Mouse (Mus musculus): ENCODE data around the gene Crb2. TPM values are rescaled to one million over a fixed set of nuclear protein-coding genes. Genes with fewer than 3 reads are reported as not detected.

Crb2 gene
- polyA plus RNA-seq, 1 experiment from 2014 or later, result 1.5 TPM

DNA sequence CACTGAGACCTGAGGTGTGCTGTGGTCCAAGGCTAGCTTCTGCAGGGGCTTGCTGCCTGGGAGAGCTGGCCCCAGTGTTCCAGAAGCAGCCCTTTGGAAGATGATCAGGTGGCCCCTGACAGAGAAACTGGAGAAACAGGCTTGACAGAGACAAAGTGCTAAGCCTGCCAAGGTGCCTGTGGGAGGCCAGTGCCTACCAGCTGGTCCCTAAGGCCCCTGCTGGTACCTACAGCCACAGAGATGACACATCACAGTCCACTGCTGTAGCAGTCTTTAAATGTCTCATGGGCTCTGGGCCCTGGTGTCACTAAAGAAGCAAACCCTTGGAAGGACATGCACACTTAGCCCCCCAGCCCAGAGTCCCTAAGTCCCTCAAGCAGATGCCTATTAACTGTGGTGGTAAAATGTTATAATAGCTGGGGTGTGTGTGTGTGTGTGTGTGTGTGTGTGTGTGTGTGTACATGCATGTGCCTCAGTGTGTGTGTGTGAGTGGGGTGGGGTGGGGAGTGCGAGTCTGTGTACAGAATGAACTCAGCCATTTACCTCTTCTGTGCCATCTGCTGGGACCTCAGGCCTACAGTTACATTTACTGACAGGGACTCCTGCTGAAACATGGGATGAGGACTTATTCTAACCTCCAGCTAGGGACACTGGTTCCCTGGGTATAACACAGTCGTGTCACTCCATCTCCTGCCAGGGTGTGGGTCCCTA is 19.7 kb upstream of the Crb2 start:
- WGBS (ENCODE audit: insufficient replicate concordance), result 61% methylated on average over 2 of the region's 2 CpGs

DNA sequence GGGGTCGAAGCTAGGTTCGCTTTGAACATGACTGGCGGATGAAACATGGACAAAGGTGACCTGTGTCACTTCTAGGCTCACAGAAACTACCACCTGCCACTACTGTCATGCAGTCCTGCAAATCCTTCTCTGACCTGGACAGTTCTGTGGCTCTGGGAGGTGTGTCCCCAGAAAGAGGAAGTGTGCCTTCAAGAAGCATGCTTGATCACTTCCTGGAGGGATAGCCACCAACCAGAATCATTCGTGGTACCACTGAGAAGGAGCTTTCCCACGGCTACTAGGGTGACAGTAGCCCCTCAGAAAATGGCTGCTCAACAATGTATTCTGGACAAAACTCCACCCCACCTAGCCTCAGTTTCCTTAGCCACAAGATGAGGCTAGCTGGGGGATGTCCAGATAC is 19.0 kb upstream of the Crb2 start:
- H3K4me3 ChIP-seq, result no peak overlapping the region
- H3K27me3 ChIP-seq (replicated peaks), result peaks cover 9% of the 10 kb centered on the region
- WGBS (ENCODE audit: insufficient replicate concordance), result 49% methylated on average over 5 of the region's 5 CpGs
- H3K36me3 ChIP-seq, result no peaks in the 10 kb centered on the region
- no peaks in the 10 kb centered on the region for H3K9me3 ChIP-seq (replicated peaks)
- no peak overlapping the region for H3K9ac ChIP-seq
- ATAC-seq, result no peak
- no peaks in the 10 kb centered on the region; the same call in 1 of the 2 replicates for H3K4me1 ChIP-seq
- no peak overlapping the region for H3K27ac ChIP-seq
- no peak overlapping the region for H3K4me2 ChIP-seq

More for the DNA sequence above, 19.7 kb upstream of the Crb2 start:
- no peak for ATAC-seq
- H3K9me3 ChIP-seq (replicated peaks), result no peaks in the 10 kb centered on the region
- no peak overlapping the region for H3K4me3 ChIP-seq
- peaks cover 9% of the 10 kb centered on the region; the same call in 1 of the 2 replicates for H3K27me3 ChIP-seq (replicated peaks)
- H3K27ac ChIP-seq, result no peak overlapping the region
- H3K4me2 ChIP-seq, result no peak overlapping the region
- no peaks in the 10 kb centered on the region for H3K36me3 ChIP-seq
- no peaks in the 10 kb centered on the region; the same call in 1 of the 2 replicates for H3K4me1 ChIP-seq
- no peak overlapping the region for H3K9ac ChIP-seq

DNA sequence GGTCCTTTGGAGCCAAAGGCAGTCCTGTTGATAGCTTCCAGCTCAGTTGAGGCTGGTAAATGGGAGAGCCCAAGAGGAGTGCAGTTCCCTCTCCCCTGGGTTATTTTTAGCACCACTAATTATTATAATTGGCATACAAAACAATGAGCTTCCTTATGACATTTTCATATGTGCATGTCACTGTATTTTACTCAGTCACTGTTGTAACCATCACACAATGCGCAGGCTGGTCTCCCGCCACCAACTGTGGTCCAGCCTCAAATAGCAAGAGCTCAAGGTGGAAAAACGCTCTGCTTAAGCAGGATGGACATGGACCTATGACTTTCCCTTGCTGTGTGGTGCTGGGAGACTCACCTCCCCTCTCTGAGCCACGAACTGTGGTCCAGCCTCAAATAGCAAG is 18.3 kb upstream of the Crb2 start:
- ATAC-seq, result no peak
- Histone ChIP-seq H3K36me3 (no peaks in the 10 kb centered on the region), H3K9me3 (replicated peaks) (no peaks in the 10 kb centered on the region), H3K27ac (no peak overlapping the region), H3K4me2 (no peak overlapping the region), H3K4me3 (no peak overlapping the region), H3K4me1 (no peaks in the 10 kb centered on the region; the same call in 1 of the 2 replicates), H3K27me3 (replicated peaks) (peaks cover 9% of the 10 kb centered on the region), H3K9ac (no peak overlapping the region)
- WGBS (ENCODE audit: insufficient replicate concordance), result 67% methylated on average over 4 of the region's 4 CpGs

DNA sequence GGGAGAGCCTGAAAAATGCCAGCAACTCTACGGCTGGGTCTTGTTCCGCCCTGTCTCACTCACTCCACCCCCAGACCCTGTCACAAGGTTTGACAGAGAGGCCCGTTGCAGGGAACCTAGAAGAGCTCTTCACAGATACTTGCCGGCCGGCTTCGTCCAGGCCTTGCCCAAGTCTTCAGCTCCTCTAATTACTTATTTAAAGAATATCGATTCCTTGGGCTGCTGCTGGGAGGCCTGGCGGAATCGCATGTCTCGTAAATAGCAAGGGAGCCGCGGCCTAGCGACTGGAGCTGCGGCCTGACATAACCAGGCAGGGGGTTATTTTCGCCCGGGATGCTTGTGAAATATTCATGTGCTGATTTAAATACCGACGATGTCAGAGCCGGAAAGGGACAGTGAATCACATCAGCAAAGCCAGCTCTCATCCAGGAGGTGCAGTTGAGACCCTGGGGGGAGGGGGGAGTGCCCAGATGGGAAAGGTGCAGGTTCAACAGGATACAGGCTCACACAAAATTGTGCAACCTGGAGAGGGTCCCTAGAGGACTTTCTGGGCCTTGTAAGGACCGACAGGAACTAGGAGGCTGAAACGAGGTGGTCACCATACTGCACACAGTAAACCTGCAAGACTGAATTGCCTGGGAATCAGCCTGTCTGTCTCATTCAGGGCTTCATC is 17.6 kb upstream of the Crb2 start:
- H3K4me1 ChIP-seq, result no peaks in the 10 kb centered on the region; the same call in 1 of the 2 replicates
- no peaks in the 10 kb centered on the region for H3K36me3 ChIP-seq
- 35% methylated on average over 21 of the region's 21 CpGs for WGBS (ENCODE audit: insufficient replicate concordance)
- peaks cover 7% of the 10 kb centered on the region for H3K27me3 ChIP-seq (replicated peaks)
- no peak overlapping the region for H3K9ac ChIP-seq
- H3K4me2 ChIP-seq, result no peak overlapping the region
- H3K9me3 ChIP-seq (replicated peaks), result no peaks in the 10 kb centered on the region
- H3K4me3 ChIP-seq, result no peak overlapping the region
- no peak overlapping the region for H3K27ac ChIP-seq
- ATAC-seq, result no peak

DNA sequence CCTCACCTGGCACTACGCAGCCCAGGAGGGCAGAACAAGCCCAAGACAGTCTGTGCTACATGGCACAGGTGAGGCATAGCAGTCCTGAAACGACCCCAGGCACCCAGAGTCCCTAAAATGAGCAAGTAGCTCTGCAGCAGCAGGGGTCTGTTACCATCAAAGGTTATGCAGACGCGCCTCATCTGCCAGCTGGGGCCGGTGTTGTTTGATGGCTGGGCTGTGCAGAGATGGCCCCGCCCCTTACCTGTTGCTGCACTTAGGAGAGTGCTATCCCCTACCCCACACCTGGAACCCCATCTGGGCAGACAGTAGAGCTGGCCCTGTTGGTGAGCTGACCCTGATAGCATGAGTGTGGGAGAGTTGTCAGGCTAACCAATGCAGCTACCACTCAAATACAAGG is 15.4 kb upstream of the Crb2 start:
- Histone ChIP-seq H3K4me1 (peaks cover 5% of the 10 kb centered on the region; the same call in 1 of the 2 replicates), H3K27ac (no peak overlapping the region), H3K4me3 (no peak overlapping the region), H3K9ac (no peak overlapping the region), H3K27me3 (replicated peaks) (peaks cover 15% of the 10 kb centered on the region; the same call in 1 of the 2 replicates), H3K9me3 (replicated peaks) (no peaks in the 10 kb centered on the region), H3K36me3 (no peaks in the 10 kb centered on the region), H3K4me2 (no peak overlapping the region)
- 49% methylated on average over 6 of the region's 6 CpGs for WGBS (ENCODE audit: insufficient replicate concordance)
- ATAC-seq, result no peak

DNA sequence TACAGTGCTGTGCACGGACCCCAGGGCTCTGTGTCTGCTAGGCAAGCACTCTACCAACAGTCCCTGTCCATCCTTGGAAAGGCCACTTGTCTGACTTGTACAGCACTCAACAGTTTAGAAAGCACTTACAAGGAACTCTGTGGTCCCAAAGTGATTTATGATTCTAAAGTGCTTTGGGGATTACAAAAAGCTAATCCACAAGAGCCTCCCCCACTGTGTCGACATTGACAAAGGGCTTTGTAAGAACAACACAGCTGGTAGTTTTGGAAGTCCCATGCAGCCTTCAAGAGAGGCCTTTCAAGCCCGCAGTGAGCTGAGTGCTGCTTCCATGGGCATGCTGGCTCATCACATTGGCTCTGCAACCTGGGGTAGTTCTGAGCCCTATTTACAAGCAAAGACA is 12.4 kb upstream of the Crb2 start:
- no peak overlapping the region for H3K4me2 ChIP-seq
- peaks cover 11% of the 10 kb centered on the region; the same call in 1 of the 2 replicates for H3K4me1 ChIP-seq
- ATAC-seq, result no peak
- peaks cover 38% of the 10 kb centered on the region for H3K27me3 ChIP-seq (replicated peaks)
- no peak overlapping the region for H3K27ac ChIP-seq
- H3K9me3 ChIP-seq (replicated peaks), result no peaks in the 10 kb centered on the region
- 44% methylated on average over 3 of the region's 3 CpGs for WGBS (ENCODE audit: insufficient replicate concordance)
- H3K4me3 ChIP-seq, result no peak overlapping the region
- H3K9ac ChIP-seq, result no peak overlapping the region
- no peaks in the 10 kb centered on the region for H3K36me3 ChIP-seq

DNA sequence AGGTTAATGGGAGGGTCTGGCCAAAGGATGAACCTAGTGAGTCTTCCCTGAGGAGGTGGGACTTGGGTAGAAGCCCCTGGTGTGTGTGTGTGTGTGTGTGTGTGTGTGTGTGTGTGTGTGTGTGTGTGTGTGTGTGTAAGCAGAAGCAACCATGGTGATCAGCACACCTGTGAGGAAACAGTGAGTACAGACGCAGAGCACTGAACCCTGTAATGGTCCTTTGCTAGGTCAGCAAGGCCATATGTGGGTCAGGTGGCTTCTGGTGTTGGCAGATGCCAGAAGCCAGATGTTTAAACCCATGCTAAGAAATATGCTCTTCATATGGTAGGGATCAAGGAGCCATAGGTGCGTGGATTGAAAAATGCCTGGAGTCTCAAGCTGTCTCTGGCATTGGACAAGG is 11.5 kb upstream of the Crb2 start:
- no peak overlapping the region for H3K4me3 ChIP-seq
- H3K36me3 ChIP-seq, result no peaks in the 10 kb centered on the region
- no peak overlapping the region for H3K27ac ChIP-seq
- no peaks in the 10 kb centered on the region for H3K9me3 ChIP-seq (replicated peaks)
- no peak for ATAC-seq
- H3K4me2 ChIP-seq, result no peak overlapping the region
- peaks cover 11% of the 10 kb centered on the region; the same call in 1 of the 2 replicates for H3K4me1 ChIP-seq
- WGBS (ENCODE audit: insufficient replicate concordance), result 64% methylated on average over 2 of the region's 2 CpGs
- no peak overlapping the region for H3K9ac ChIP-seq
- H3K27me3 ChIP-seq (replicated peaks), result peaks cover 45% of the 10 kb centered on the region

DNA sequence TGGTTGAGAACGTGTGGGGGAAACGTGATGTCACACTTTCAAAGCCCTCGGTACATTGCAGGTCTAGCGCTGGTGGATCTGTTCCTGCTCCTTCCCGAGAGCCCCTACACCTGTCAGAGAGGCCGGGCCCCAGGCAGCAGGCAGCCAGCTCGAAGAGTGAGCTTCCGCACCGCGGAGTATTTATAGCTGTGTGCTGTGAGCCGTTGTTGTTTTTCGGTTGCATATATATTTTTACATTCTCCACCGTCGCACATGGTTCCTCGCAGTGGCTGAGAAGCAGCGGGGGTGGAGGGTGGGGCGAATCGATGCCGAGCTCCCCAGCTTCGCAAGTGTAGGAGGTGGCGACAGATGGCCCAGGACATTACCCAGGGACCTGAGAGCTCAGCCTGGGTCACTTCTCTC is 11.0 kb upstream of the Crb2 start:
- 24% methylated on average over 21 of the region's 21 CpGs for WGBS (ENCODE audit: insufficient replicate concordance)
- ATAC-seq, result 0 out of 2 replicates have a peak, but pooled peaks have one; percentile 19
- peak overlapping the region; percentile 19 for H3K4me2 ChIP-seq
- H3K9me3 ChIP-seq (replicated peaks), result no peaks in the 10 kb centered on the region
- H3K36me3 ChIP-seq, result no peaks in the 10 kb centered on the region
- peaks cover 45% of the 10 kb centered on the region for H3K27me3 ChIP-seq (replicated peaks)
- no peak overlapping the region for H3K9ac ChIP-seq
- no peak overlapping the region for H3K4me3 ChIP-seq
- H3K27ac ChIP-seq, result no peak overlapping the region
- H3K4me1 ChIP-seq, result peaks cover 11% of the 10 kb centered on the region; the same call in 1 of the 2 replicates

DNA sequence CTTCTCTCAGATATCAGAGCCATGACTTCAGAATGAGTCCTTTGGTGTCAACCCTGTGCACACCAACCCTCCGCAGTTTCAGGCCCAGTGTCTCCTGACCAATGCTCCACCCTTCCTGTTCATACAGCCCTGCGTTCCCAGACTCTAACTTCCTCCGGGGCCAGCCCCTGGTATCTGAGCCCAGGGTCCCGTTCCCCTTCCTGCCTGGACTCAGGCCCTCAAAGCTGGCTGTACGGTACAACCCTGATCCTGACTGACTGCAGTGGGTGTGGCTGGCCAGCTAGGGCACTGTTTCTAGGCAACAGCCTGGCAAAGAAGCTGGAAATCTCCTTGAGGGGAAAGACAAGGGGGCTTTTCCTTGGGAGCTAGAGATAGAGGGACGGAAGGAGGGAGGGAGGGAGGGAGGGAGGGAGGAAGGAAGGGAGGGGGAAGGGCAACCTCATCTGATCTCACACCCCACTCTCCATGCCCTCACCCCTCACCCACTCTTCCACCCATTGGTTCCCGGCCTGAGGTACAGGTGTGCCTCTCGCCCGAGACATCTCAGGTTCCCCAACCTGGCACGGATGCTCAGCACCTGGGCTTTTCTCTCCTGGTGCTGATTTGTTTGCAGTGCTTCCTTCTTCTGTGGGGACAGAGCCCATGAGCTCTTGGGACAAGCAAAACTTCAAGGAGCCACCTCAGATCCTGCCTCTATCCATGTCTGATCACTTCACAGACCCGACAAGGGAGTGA is 9.9 kb upstream of the Crb2 start:
- Histone ChIP-seq H3K9ac (no peak overlapping the region), H3K27me3 (replicated peaks) (peaks cover 41% of the 10 kb centered on the region), H3K4me2 (no peak overlapping the region), H3K9me3 (replicated peaks) (no peaks in the 10 kb centered on the region), H3K27ac (no peak overlapping the region), H3K4me3 (no peak overlapping the region), H3K36me3 (no peaks in the 10 kb centered on the region), H3K4me1 (peaks cover 13% of the 10 kb centered on the region)
- 35% methylated on average over 11 of the region's 11 CpGs for WGBS (ENCODE audit: insufficient replicate concordance)
- 0 out of 2 replicates have a peak, but pooled peaks have one; percentile 10 for ATAC-seq

DNA sequence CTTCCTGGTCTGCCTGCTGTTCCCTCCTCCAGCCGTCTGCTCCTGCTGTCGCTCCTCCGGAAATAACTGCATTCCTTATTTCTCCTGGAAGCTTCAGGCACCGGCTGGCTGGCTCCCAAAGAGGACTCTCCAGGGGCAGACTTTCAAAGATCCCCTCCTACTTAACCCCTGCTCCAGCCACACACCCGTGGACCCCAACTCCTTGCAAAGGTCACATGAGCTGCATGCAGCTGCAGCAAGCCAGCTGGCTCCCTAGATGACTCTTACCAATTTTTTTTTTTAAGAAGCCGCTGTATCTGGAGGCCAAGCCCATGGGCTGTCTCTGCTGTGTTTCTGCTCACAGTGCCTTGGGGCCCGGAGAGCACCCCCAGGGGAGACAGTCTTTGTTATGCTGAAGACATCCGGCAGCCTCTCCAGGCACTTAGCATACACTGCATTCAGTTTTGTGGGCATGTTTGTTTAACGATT is 8.9 kb upstream of the Crb2 start:
- WGBS (ENCODE audit: insufficient replicate concordance), result 42% methylated on average over 9 of the region's 9 CpGs
- Histone ChIP-seq H3K36me3 (no peaks in the 10 kb centered on the region), H3K4me3 (no peak overlapping the region), H3K9ac (no peak overlapping the region), H3K9me3 (replicated peaks) (no peaks in the 10 kb centered on the region), H3K27ac (no peak overlapping the region), H3K4me2 (no peak overlapping the region), H3K4me1 (peaks cover 18% of the 10 kb centered on the region), H3K27me3 (replicated peaks) (peaks cover 41% of the 10 kb centered on the region)
- no peak for ATAC-seq

DNA sequence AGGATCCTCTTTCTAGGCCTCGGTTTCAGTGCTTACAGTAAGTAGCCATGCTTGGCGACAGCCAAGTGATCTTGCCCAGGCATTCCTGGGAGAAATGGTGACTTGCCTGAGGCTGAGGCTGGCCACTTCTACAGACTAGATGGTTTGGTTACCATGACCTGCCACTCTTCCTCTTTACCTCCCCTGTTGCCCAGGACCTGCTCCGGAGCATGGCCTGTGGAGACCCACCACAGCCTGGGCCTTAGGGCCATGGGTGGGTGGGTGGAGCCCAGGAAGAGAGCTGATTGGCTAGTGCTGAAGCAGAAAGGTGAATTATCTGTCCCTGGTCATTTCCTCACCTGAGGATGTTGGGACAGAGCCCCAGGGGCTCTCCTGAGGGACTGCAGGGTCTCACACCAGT is 8.3 kb upstream of the Crb2 start:
- H3K27ac ChIP-seq, result no peak overlapping the region
- no peak overlapping the region for H3K4me3 ChIP-seq
- no peak overlapping the region for H3K9ac ChIP-seq
- no peaks in the 10 kb centered on the region for H3K36me3 ChIP-seq
- H3K9me3 ChIP-seq (replicated peaks), result no peaks in the 10 kb centered on the region
- no peak for ATAC-seq
- H3K4me2 ChIP-seq, result no peak overlapping the region
- H3K27me3 ChIP-seq (replicated peaks), result peaks cover 44% of the 10 kb centered on the region
- H3K4me1 ChIP-seq, result peaks cover 18% of the 10 kb centered on the region
- 63% methylated on average over 3 of the region's 3 CpGs for WGBS (ENCODE audit: insufficient replicate concordance)

DNA sequence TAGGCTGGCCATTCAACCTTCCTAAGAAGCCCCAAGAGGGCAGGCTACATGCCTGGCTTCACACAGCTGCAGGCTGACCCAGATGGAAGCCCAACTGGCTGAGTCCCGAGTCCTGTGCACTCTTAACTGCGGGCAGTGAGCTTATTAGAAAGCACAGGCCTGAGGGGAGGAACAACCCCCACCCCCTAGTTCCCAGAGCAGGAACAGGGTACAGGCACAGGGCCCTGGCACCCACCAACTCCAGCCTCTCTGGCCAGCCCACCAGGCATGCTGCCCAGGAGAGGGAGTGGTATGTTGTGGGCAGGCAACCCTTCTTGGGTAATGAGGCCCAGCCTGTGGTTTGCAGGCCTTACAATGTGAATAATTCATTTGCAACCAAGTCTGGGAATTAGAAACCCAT is 7.1 kb upstream of the Crb2 start:
- H3K27me3 ChIP-seq (replicated peaks), result peaks cover 52% of the 10 kb centered on the region
- peaks cover 18% of the 10 kb centered on the region for H3K4me1 ChIP-seq
- 63% methylated on average over 2 of the region's 2 CpGs for WGBS (ENCODE audit: insufficient replicate concordance)
- H3K27ac ChIP-seq, result no peak overlapping the region
- no peak for ATAC-seq
- H3K9ac ChIP-seq, result no peak overlapping the region
- H3K36me3 ChIP-seq, result no peaks in the 10 kb centered on the region
- H3K4me2 ChIP-seq, result no peak overlapping the region
- H3K4me3 ChIP-seq, result no peak overlapping the region
- H3K9me3 ChIP-seq (replicated peaks), result no peaks in the 10 kb centered on the region

All from liver, embryonic 12.5 days (tissue).